Mouse (Mus musculus) hindbrain, embryonic 10.5 days (tissue): ENCODE measurements around the gene Hoxb8. TPM values are rescaled to one million over a fixed set of nuclear protein-coding genes. Genes with fewer than 3 reads are reported as not detected.

Experiments
- DNase-seq: peaks from one replicate; pipeline ENCODE4 v3.0.0-alpha.2; 2017; ENCODE audit warnings: low spot score
- H3K27ac ChIP-seq: fragments of 300-500 bp; sonication (generic); 2 replicates; pipeline ENCODE4 v1.5.1; 2016; ENCODE audit warnings: mild to moderate bottlenecking, moderate library complexity
- H3K27me3 ChIP-seq: fragments of 300-500 bp; sonication (generic); 2 replicates; pipeline ENCODE4 v1.6.1; 2016; ENCODE audit warnings: mild to moderate bottlenecking; ENCODE audit not compliant: poor library complexity, insufficient read depth, severe bottlenecking
- H3K36me3 ChIP-seq: fragments of 300-500 bp; sonication (generic); 2 replicates; pipeline ENCODE4 v1.6.1; 2016; ENCODE audit warnings: mild to moderate bottlenecking, moderate library complexity
- H3K4me1 ChIP-seq: fragments of 300-500 bp; sonication (generic); replicated peaks from 2 replicates; pipeline ENCODE4 v1.6.1; 2016; ENCODE audit warnings: mild to moderate bottlenecking
- H3K4me3 ChIP-seq: fragments of 300-500 bp; sonication (generic); 2 replicates; pipeline ENCODE4 v1.5.1; 2016; ENCODE audit warnings: mild to moderate bottlenecking, moderate library complexity
- H3K9me3 ChIP-seq: fragments of 300-500 bp; sonication (generic); 2 replicates; pipeline ENCODE4 v1.6.1; 2016; ENCODE audit warnings: mild to moderate bottlenecking, moderate library complexity
- WGBS: fragments of 180-500 bp; shearing (Covaris S2); methylation state at CpG from one replicate; pipeline ENCODE4 v1.1.7; 2016; 5-methylcytosine and 5-hydroxymethylcytosine counted together
- microRNA counts: library from miRNA; unstranded; fragments of <30 nt; microRNA quantifications from one replicate; lab custom pipeline; 2017
- polyA plus RNA-seq: library from polyadenylated mRNA; unstranded; fragments of >200 nt; fragmentation: Nextera tagmentation; extraction: Ambion mirVana; gene quantifications from 2 replicates; pipeline ENCODE4 v1.2.1, GENCODE M21; 2016

The Hoxb8 gene
- polyA plus RNA-seq, 1 experiment from 2014 or later: 0.08 TPM

- DNase-seq: no peak
- Histone ChIP-seq H3K4me1 (peaks cover 7% of the 10 kb centered on the region), H3K4me3 (peak overlapping the region; percentile 48), H3K27me3 (peaks cover 100% of the 10 kb centered on the region), H3K27ac (peak overlapping the region; percentile 82), H3K36me3 (no peaks in the 10 kb centered on the region), H3K9me3 (no peaks in the 10 kb centered on the region)
- WGBS: 3% methylated on average over 17 of the region's 17 CpGs
Observed at GRCm38 (mm10) chr11:96333241-96334001, 51.7 kb downstream of the Hoxb8 start.

- no peak for DNase-seq
- peak overlapping the region; percentile 48 for H3K4me3 ChIP-seq
- H3K36me3 ChIP-seq: no peaks in the 10 kb centered on the region
- WGBS: 0% methylated on average over 2 of the region's 2 CpGs
- peak overlapping the region; percentile 82; the same call in 1 of the 2 replicates for H3K27ac ChIP-seq
- H3K4me1 ChIP-seq: peaks cover 8% of the 10 kb centered on the region
- H3K9me3 ChIP-seq: no peaks in the 10 kb centered on the region
- peaks cover 100% of the 10 kb centered on the region for H3K27me3 ChIP-seq
Observed at GRCm38 (mm10) chr11:96334002-96334364, 52.3 kb downstream of the Hoxb8 start.

MicroRNAs encoded within 50 kb of the gene (microRNA counts, 519-probe panel; counts per million panel counts)
- microRNA mmu-miR-10a (lab: Ali Mortazavi, UCI) (1,255 counts per million, percentile 77 among the panel's probes with 10 or more counts), microRNA mmu-miR-196a (lab: Ali Mortazavi, UCI) (1,255 counts per million, percentile 77 among the panel's probes with 10 or more counts)

Other genes with a start within 250 kb of the Hoxb8 start
- 118 and 126 TPM in 2 replicates for gene Snf8, start 247.0 kb upstream of the Hoxb8 start, polyA plus RNA-seq
- gene Ube2z, start 216.5 kb upstream of the Hoxb8 start, polyA plus RNA-seq: 28.6 and 28.7 TPM in 2 replicates
- gene Atp5g1, start 206.2 kb upstream of the Hoxb8 start, polyA plus RNA-seq: 582 and 586 TPM in 2 replicates
- gene Calcoco2, start 169.9 kb upstream of the Hoxb8 start, polyA plus RNA-seq: not detected in 2 replicates
- gene Ttll6, start 148.1 kb upstream of the Hoxb8 start, polyA plus RNA-seq: 0.08 TPM in 1 of 2 replicates, not detected in the other
- not detected in 2 replicates for gene Hoxb13, start 87.6 kb upstream of the Hoxb8 start, polyA plus RNA-seq
- not detected in 2 replicates for gene Hoxb9, start 10.4 kb upstream of the Hoxb8 start, polyA plus RNA-seq
- gene Hoxb7, start 4.7 kb downstream of the Hoxb8 start, polyA plus RNA-seq: not detected in 2 replicates
- 0.31 TPM in 1 of 2 replicates, not detected in the other for gene Hoxb6, start 10.6 kb downstream of the Hoxb8 start, polyA plus RNA-seq
- gene Hoxb5, start 21.4 kb downstream of the Hoxb8 start, polyA plus RNA-seq: 0.14 and 6.3 TPM in 2 replicates
- gene Hoxb4, start 36.4 kb downstream of the Hoxb8 start, polyA plus RNA-seq: 0.47 and 3.1 TPM in 2 replicates
- gene Hoxb3, start 41.4 kb downstream of the Hoxb8 start, polyA plus RNA-seq: 5.3 and 9.6 TPM in 2 replicates
- 30.1 and 49.6 TPM in 2 replicates for gene Hoxb2, start 68.6 kb downstream of the Hoxb8 start, polyA plus RNA-seq
- gene Hoxb1, start 83.8 kb downstream of the Hoxb8 start, polyA plus RNA-seq: 15.4 and 22.7 TPM in 2 replicates
- 0.61 and 1.3 TPM in 2 replicates for gene Skap1, start 182.7 kb downstream of the Hoxb8 start, polyA plus RNA-seq